Mouse (Mus musculus) erythroblast, embryonic 14.5 days (primary cell): ENCODE data around the gene Car9.

ENCODE experiments used
- GATA1 ChIP-seq: IDR thresholded peaks from 2 replicates; pipeline ENCODE4 v1.6.1; 2012; ENCODE audit warnings: low read length, inconsistent platforms, mixed read lengths
- TAL1 ChIP-seq: IDR thresholded peaks from 3 replicates; pipeline ENCODE4 v1.6.1; 2012; ENCODE audit warnings: low read length, inconsistent platforms, mixed read lengths

DNA sequence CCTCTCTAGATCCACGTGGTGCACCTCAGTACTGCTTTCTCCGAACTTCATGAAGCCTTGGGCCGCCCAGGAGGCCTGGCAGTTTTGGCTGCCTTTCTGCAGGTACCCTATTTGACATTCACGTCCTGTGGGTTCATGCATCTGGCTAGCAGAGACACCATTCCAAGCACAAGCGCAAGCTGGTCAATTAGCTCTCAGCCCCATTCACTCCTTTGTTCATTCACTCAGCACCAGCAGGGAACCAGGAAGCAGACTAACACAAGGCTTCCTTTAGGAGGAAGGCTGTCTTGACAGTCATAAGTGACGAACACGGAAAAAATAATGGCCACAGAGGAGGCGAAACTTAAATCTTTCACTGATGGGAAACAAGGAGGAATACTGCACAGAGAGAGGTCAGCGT is 2.3 kb downstream of the Car9 start:
- no peak for TF ChIP-seq TAL1
- no peak for TF ChIP-seq GATA1
